ENCODE assay signal across 12 mouse cellular contexts in the genomic region with DNA sequence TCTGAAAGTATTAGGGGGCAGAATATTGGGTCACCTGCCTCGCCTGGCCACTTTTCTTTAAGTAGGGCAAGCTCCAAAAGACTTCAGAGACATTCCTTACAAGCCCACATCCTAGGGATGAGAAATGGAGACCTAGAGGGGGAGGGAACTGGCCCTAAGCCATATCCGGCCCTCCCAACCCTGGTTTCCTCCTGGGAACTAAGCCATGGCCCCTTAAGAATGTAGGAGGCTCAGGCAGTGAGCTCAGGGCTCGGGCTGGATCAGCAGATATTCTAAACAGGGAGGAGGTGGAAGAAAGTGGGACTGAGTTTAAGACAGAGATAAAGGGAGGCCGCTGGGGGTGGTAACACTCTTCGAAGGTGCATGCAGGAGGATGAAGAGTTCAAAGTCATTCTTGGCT. TPM values are rescaled to one million over a fixed set of nuclear protein-coding genes. Genes with fewer than 3 reads are reported as not detected.
DNase-seq lines count a peak whose midpoint lies in the region; ATAC-seq and TF ChIP-seq lines count a peak whose summit lies in the region.
"Had no signal": no experiment of that assay in that cellular context is flagged by ENCODE, and none has a peak within 500 bp of the region (broad histone marks: within the 10 kb centered on the region; RNA-seq: fewer than 3 reads in every experiment).

No protein-coding gene starts in this region.

- no peak overlapping the region for H3K27ac ChIP-seq in embryonic facial prominence, embryonic 14.5 days (replicated peaks; ENCODE audit: low read depth, low read length)
- H3K27ac ChIP-seq in embryonic facial prominence, embryonic 10.5 days (replicated peaks): no peak overlapping the region
- H3K27ac ChIP-seq in lung, embryonic 14.5 days (ENCODE audit: low read depth): peak overlapping the region; percentile 16; the same call in 1 of the 2 replicates
- H3K27ac ChIP-seq: limb, embryonic 13.5 days had no signal

- H3K4me1 ChIP-seq in embryonic facial prominence, embryonic 14.5 days (ENCODE audit: control insufficient read depth, insufficient read depth, low read length): no peaks in the 10 kb centered on the region
- no peaks in the 10 kb centered on the region for H3K4me1 ChIP-seq in embryonic facial prominence, embryonic 10.5 days
- 0 out of 2 replicates have a peak, but pooled peaks cover 2% of the 10 kb centered on the region for H3K4me1 ChIP-seq in lung, embryonic 14.5 days (ENCODE audit: insufficient read depth)
- H3K4me1 ChIP-seq: limb, embryonic 13.5 days; neural tube, embryonic 13.5 days had no signal

- H3K36me3 ChIP-seq in embryonic facial prominence, embryonic 14.5 days (ENCODE audit: control insufficient read depth, insufficient read depth, low read length): no peaks in the 10 kb centered on the region
- no peaks in the 10 kb centered on the region for H3K36me3 ChIP-seq in embryonic facial prominence, embryonic 10.5 days (replicated peaks)
- no peaks in the 10 kb centered on the region for H3K36me3 ChIP-seq in lung, embryonic 14.5 days (ENCODE audit: insufficient read depth)
- H3K36me3 ChIP-seq: limb, embryonic 13.5 days; neural tube, embryonic 13.5 days had no signal

- no peaks in the 10 kb centered on the region for H3K9me3 ChIP-seq in embryonic facial prominence, embryonic 14.5 days (ENCODE audit: control insufficient read depth, low read length)
- H3K9me3 ChIP-seq in embryonic facial prominence, embryonic 10.5 days: no peaks in the 10 kb centered on the region
- H3K9me3 ChIP-seq in lung, embryonic 14.5 days (ENCODE audit: low read depth, low read length): no peaks in the 10 kb centered on the region
- H3K9me3 ChIP-seq: limb, embryonic 13.5 days; neural tube, embryonic 13.5 days had no signal

- H3K9ac ChIP-seq in embryonic facial prominence, embryonic 14.5 days (ENCODE audit: low read depth, low read length): no peak overlapping the region
- H3K9ac ChIP-seq in lung, embryonic 14.5 days: no peak overlapping the region
- H3K9ac ChIP-seq: limb, embryonic 13.5 days; neural tube, embryonic 13.5 days had no signal

- DNase-seq in embryonic facial prominence, embryonic 14.5 days (ENCODE audit: low spot score): peak; percentile 49
- no peak for DNase-seq in embryonic facial prominence, embryonic 10.5 days (ENCODE audit: low spot score)
- DNase-seq in ZHBTc4 (ENCODE audit: low read depth, low spot score): peak; percentile 77
- peak; percentile 61 to 62 for DNase-seq in heart, postnatal 36 days
- peak; percentile 81 for DNase-seq in lung, embryonic 14.5 days
- DNase-seq in layer of hippocampus, adult 9-10 months (ENCODE audit: low spot score): no peak
- no peak for DNase-seq in c-Kit-positive CD71-positive TER-119-positive erythroid progenitor cells, embryonic 14.5 days (ENCODE audit: low spot score)
- no peak for DNase-seq in urinary bladder, postnatal 10 days (ENCODE audit: low spot score)
- DNase-seq: thymus, postnatal 4 days had no signal

- no peaks in the 10 kb centered on the region for H3K27me3 ChIP-seq in embryonic facial prominence, embryonic 14.5 days (replicated peaks; ENCODE audit: control insufficient read depth, insufficient read depth, low read length)
- H3K27me3 ChIP-seq in embryonic facial prominence, embryonic 10.5 days (replicated peaks; ENCODE audit: low read depth, poor library complexity, severe bottlenecking): no peaks in the 10 kb centered on the region
- H3K27me3 ChIP-seq in lung, embryonic 14.5 days (ENCODE audit: insufficient read depth, low read length): no peaks in the 10 kb centered on the region
- H3K27me3 ChIP-seq: limb, embryonic 13.5 days; neural tube, embryonic 13.5 days had no signal

- TF ChIP-seq CTCF in lung, embryonic 14.5 days (IDR thresholded peaks at IDR 0.05; ENCODE audit: low read depth): no peak

- ATAC-seq in embryonic facial prominence, embryonic 14.5 days (ENCODE audit: low read depth): peak; percentile 47; the same call in 1 of the 2 replicates
- ATAC-seq in lung, embryonic 14.5 days (ENCODE audit: insufficient read depth): peak; percentile 88
- ATAC-seq: forebrain, embryonic 16.5 days had no signal

- no peak overlapping the region for H3K4me2 ChIP-seq in embryonic facial prominence, embryonic 14.5 days (ENCODE audit: low read depth, low read length)
- no peak overlapping the region for H3K4me2 ChIP-seq in lung, embryonic 14.5 days
- H3K4me2 ChIP-seq: limb, embryonic 13.5 days; neural tube, embryonic 13.5 days had no signal

- no peak overlapping the region for H3K4me3 ChIP-seq in embryonic facial prominence, embryonic 14.5 days (ENCODE audit: low read depth, low read length)
- H3K4me3 ChIP-seq in embryonic facial prominence, embryonic 10.5 days: no peak overlapping the region
- no peak overlapping the region for H3K4me3 ChIP-seq in lung, embryonic 14.5 days (ENCODE audit: low read depth, low read length)
- H3K4me3 ChIP-seq: limb, embryonic 13.5 days; neural tube, embryonic 13.5 days had no signal

- intact Hi-C loops in heart, postnatal 36 days (cut with DNase I): loop anchor here (2.0 kb wide), 1 partner anchor 30 kb away; no protein-coding TSS in a partner anchor

- 33% methylated on average over 5 of the region's 5 CpGs for WGBS in embryonic facial prominence, embryonic 14.5 days
- 62% methylated on average over 5 of the region's 5 CpGs for WGBS in embryonic facial prominence, embryonic 10.5 days
- WGBS in lung, embryonic 14.5 days: 25% methylated on average over 5 of the region's 5 CpGs

RNA-seq across cellular contexts. Expression of a gene that starts 39.9 kb away (rescaled TPM):
- polyA plus RNA-seq in embryonic facial prominence, embryonic 14.5 days (2014; fragmentation: Nextera tagmentation; extraction: Ambion mirVana): 13.5 and 13.8 TPM in 2 replicates
- 6.6 and 7.2 TPM in 2 replicates for polyA plus RNA-seq in embryonic facial prominence, embryonic 10.5 days (2016; fragmentation: Nextera tagmentation; extraction: Ambion mirVana)
- 10 to 100 TPM; 34.3 to 38.1 TPM for total RNA-seq in heart, postnatal 36 days (2021)
- polyA plus RNA-seq in lung, embryonic 14.5 days (2014; fragmentation: Nextera tagmentation; extraction: Ambion mirVana): 30.9 and 39.9 TPM in 2 replicates

RNA-seq across cellular contexts. Expression of a gene that starts 44.5 kb away (rescaled TPM):
- polyA plus RNA-seq in embryonic facial prominence, embryonic 14.5 days (2014; fragmentation: Nextera tagmentation; extraction: Ambion mirVana): 1.4 and 1.7 TPM in 2 replicates
- 0.24 TPM in 1 of 2 replicates, not detected in the other for polyA plus RNA-seq in embryonic facial prominence, embryonic 10.5 days (2016; fragmentation: Nextera tagmentation; extraction: Ambion mirVana)
- total RNA-seq in heart, postnatal 36 days (2021): 1 to 10 TPM; 4.3 to 6.9 TPM
- 1.6 and 2.4 TPM in 2 replicates for polyA plus RNA-seq in lung, embryonic 14.5 days (2014; fragmentation: Nextera tagmentation; extraction: Ambion mirVana)

Comparison
In these comparisons a context has a peak if more than half of its experiments do, and no peak if none do; other contexts are left out.
1. DNase-seq: peak in embryonic facial prominence, embryonic 14.5 days (single experiment), ZHBTc4 (single experiment), heart, postnatal 36 days (2 of 2) and lung, embryonic 14.5 days (single experiment); none in embryonic facial prominence, embryonic 10.5 days (single experiment), layer of hippocampus, adult 9-10 months (single experiment), c-Kit-positive CD71-positive TER-119-positive erythroid progenitor cells, embryonic 14.5 days (single experiment) and urinary bladder, postnatal 10 days (single experiment).